Mouse (Mus musculus) neural tube, embryonic 15.5 days (tissue): ENCODE data around the gene Rnf207. TPM values are rescaled to one million over a fixed set of nuclear protein-coding genes. Genes with fewer than 3 reads are reported as not detected.

Experiments used
- polyA plus RNA-seq: library from polyadenylated mRNA; unstranded; fragments of >200 nt; fragmentation: Nextera tagmentation; extraction: Ambion mirVana; gene quantifications from 2 replicates; pipeline ENCODE4 v1.2.1, GENCODE M21; 2015

Rnf207 gene
- polyA plus RNA-seq, 1 experiment from 2014 or later = 12.4 TPM

Other genes starting within 250 kb of the Rnf207 start
- 13.5 and 13.6 TPM in 2 replicates for gene Plekhg5, start 246.5 kb downstream of the Rnf207 start, polyA plus RNA-seq
- gene Tnfrsf25, start 203.1 kb downstream of the Rnf207 start, polyA plus RNA-seq = 1.2 and 2.4 TPM in 2 replicates
- gene Espn, start 166.6 kb downstream of the Rnf207 start, polyA plus RNA-seq = 0.31 and 3.3 TPM in 2 replicates
- not detected in 2 replicates for gene Hes2, start 160.1 kb downstream of the Rnf207 start, polyA plus RNA-seq
- gene Acot7, start 140.9 kb downstream of the Rnf207 start, polyA plus RNA-seq = 402 and 456 TPM in 2 replicates
- gene Gpr153, start 44.8 kb downstream of the Rnf207 start, polyA plus RNA-seq = 17.7 and 20.8 TPM in 2 replicates
- gene Hes3, start 27.3 kb downstream of the Rnf207 start, polyA plus RNA-seq = 0.19 and 0.29 TPM in 2 replicates
- gene Icmt, start 21.8 kb downstream of the Rnf207 start, polyA plus RNA-seq = 20.0 and 21.1 TPM in 2 replicates
- 148 and 190 TPM in 2 replicates for gene Rpl22, start 6.7 kb upstream of the Rnf207 start, polyA plus RNA-seq
- gene Chd5, start 19.7 kb upstream of the Rnf207 start, polyA plus RNA-seq = 46.3 and 53.7 TPM in 2 replicates
- gene Nphp4, start 157.7 kb upstream of the Rnf207 start, polyA plus RNA-seq = 4.9 and 5.4 TPM in 2 replicates
- gene Kcnab2, start 158.9 kb upstream of the Rnf207 start, polyA plus RNA-seq = 37.1 and 50.5 TPM in 2 replicates